Mouse (Mus musculus): ENCODE data around the gene Gabarap.

DNA sequence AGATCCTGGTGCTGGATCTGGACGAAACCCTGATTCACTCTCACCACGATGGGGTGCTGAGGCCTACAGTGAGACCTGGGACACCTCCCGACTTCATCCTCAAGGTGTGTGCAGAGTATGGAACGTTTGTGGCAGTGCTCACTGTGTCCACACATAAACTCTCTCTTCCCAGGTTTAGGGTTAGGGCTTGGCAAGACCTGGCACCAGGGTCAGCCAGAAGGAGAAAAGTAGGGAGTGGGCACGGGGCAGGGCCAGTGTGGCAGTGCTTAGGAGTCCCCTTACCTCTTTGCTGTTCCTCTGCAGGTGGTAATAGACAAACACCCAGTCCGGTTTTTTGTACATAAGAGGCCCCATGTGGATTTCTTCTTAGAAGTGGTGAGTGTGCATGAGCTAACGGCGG, 6.5 kb upstream of the Gabarap start:
- TF ChIP-seq POLR2A (IDR thresholded peaks at IDR 0.05; ENCODE audit: extremely low read depth, insufficient read depth, low read length) (no peak), CTCF (IDR thresholded peaks at IDR 0.05; ENCODE audit: low read depth, low read length) (no peak)

All from liver, adult 2 months (tissue).